Mouse (Mus musculus) brain, embryonic 14.5 days (tissue): ENCODE measurements around the gene Tprgl. TPM values are rescaled to one million over a fixed set of nuclear protein-coding genes. Genes with fewer than 3 reads are reported as not detected.

ENCODE experiments used
- DNase-seq: peaks from one replicate; pipeline ENCODE4 v3.0.0-alpha.2; 2011; ENCODE audit warnings: low read depth
- CTCF ChIP-seq: fragments of 200-500 bp; IDR thresholded peaks from 2 replicates; pipeline ENCODE4 v1.5.1; 2012; ENCODE audit warnings: inconsistent platforms, mild to moderate bottlenecking, moderate library complexity, borderline replicate concordance; ENCODE audit not compliant: insufficient read depth, insufficient read length; ENCODE audit errors: extremely low read depth
- POLR2A ChIP-seq: fragments of 200-500 bp; IDR thresholded peaks from 2 replicates; pipeline ENCODE4 v1.6.1; 2012; ENCODE audit warnings: mild to moderate bottlenecking, inconsistent platforms, borderline replicate concordance; ENCODE audit not compliant: poor library complexity, insufficient read depth, insufficient read length, severe bottlenecking; ENCODE audit errors: extremely low read depth
- polyA plus RNA-seq: library from polyadenylated mRNA; depleted of rRNA; stranded (reverse); fragments of >200 nt; gene quantifications from 2 replicates; pipeline ENCODE4 v1.2.3, GENCODE M21; 2012; rRNA removed

The Tprgl gene
- polyA plus RNA-seq, 1 experiment, result 147 TPM

DNA sequence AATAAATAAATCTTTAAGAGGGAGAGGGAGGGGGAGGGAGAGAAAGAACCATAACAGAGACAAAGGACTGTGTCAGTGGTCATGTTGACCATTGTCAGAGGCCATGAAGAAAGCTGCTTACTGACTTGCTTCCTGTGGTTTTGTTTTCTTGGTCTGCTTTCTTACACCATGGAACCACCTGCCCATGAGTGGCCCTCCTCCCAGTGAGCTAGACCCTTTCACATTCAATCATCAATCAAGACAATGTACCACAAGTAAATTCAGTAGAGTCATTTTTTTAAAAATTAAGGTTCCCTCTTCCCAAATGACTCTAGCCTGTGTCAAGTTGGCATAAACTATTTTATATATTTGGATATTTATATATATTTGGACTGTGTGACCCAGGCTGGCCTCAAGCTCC is 30.5 kb downstream of the Tprgl start:
- TF ChIP-seq POLR2A, result no peak
- TF ChIP-seq CTCF, result no peak
- no peak for DNase-seq

DNA sequence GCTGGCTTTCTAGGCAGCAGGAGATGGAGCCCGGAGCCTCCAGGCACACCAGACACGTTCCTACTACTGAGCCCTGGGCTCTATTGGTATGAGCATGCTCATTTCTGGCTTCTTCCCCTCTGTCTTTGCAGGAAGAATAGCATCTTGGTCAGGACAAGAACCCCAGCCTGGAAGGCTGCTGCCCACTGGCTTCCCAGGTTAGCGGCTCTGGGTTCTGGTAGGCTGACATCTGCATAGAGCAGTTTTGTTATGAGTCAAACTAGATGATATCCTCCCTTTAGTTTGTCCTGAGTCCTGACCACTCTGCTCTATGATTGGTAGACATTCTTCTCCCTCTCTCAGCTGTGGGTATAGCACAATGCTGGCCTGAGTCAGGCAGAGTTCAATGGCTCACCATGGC is 33.2 kb downstream of the Tprgl start:
- DNase-seq, result no peak
- no peak for TF ChIP-seq CTCF
- TF ChIP-seq POLR2A, result no peak

DNA sequence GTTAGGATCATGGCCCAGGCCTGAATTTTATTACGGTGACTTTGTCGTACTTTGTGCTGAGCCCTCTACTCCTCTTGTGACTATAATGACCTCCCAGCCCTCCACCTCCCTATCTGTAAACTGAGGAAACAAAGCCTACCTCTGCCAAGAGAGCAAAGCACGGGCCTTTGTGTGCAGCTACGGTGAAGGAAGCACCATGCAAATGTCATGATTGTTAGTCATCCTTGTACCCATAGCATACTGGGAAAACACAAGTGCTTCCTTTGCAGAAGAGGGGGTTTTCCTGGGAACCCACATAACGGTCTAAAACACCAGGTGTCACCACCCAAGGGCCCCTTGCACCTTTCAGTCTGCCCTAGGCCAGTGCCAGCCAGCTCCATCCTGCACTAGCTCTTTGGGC is 35.3 kb downstream of the Tprgl start:
- no peak for DNase-seq
- TF ChIP-seq CTCF, result no peak
- TF ChIP-seq POLR2A, result no peak

DNA sequence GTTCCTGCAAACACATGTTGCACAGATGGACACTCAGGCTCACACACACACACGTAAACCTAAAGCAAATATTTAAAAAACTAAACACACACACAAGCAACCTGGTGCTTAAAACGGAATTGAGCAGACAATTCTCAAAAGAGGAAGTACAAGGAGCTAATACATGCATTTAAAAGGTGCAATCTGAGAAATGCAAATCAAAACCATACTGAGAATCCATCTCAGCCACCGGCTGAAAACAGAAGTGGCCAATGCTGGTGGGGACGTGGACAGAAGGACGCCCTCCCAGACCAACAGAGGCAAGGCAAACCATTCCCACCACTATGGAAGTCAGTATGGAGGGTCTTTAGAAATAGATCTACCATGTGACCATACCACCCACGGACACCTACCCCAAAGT is 36.9 kb downstream of the Tprgl start:
- TF ChIP-seq CTCF (no peak), POLR2A (no peak)

DNA sequence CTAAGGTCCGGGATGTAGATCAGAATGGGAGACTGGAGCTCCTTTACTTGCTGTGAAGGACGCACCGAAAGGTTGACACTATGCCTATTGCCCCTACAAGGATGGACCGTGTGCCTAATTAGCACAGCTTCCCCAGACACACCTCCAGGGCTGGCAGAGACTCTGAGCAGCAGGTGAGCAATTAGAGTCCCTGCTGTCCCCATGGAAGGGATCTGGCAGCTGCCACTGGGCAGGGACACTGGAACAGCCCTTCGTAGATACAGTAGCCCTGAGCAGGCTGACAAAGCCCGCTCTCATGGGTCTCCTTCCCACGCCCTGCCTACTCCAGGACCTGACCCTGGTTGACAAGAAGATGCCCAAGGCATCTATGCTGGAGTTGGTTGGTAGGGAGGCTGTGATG is 38.1 kb downstream of the Tprgl start:
- TF ChIP-seq CTCF (no peak), POLR2A (no peak)
- no peak for DNase-seq

More for the DNA sequence above, 36.9 kb downstream of the Tprgl start:
- no peak for DNase-seq

GRCm38 (mm10) chr4:154121800-154122199 is 38.7 kb downstream of the Tprgl start:
- DNase-seq, result peak; percentile 43
- TF ChIP-seq CTCF (no peak), POLR2A (no peak)

DNA sequence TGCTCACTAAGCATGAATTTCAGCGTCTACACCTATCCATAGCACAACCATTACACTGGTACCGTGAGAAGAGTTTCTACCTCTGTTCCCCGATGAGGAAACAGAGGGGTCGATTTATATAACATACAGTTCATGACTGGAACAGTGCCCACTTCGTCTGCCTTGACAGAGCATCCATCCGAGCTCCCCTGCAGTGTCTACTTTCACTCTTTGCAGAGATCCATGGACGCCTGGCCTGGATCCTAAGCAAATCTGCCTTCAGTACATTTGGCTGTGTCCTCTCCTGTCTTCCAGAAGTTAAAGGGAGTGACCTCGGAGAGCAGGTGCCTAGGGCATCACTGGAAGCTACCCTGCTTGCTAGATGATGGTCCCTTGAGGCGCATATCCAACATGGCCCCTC is 41.3 kb downstream of the Tprgl start:
- no peak for DNase-seq
- TF ChIP-seq POLR2A, result no peak
- no peak for TF ChIP-seq CTCF

DNA sequence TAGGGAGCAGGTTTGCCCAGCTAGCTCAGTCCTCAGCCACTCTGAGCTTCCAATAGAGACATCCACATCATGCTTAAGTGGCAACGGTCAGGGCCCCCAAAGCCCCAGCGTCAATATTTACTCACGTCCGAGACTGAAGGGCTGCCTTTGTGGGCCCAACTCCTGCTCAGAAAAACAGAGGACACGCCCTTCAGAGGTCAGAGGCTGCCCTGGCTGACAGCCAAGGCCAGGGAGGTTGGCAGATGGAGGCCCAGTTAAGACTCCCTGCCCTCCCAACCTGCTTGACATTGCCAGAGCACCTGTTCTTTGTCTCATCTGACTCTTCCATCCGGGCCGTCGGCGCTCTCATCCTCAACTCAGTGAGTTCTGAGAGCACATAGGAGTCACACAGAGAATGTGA is 41.7 kb downstream of the Tprgl start:
- DNase-seq, result no peak
- TF ChIP-seq CTCF, result no peak

GRCm38 (mm10) chr4:154116421-154116820 is 44.0 kb downstream of the Tprgl start:
- no peak for DNase-seq
- TF ChIP-seq CTCF (no peak), POLR2A (no peak)

DNA sequence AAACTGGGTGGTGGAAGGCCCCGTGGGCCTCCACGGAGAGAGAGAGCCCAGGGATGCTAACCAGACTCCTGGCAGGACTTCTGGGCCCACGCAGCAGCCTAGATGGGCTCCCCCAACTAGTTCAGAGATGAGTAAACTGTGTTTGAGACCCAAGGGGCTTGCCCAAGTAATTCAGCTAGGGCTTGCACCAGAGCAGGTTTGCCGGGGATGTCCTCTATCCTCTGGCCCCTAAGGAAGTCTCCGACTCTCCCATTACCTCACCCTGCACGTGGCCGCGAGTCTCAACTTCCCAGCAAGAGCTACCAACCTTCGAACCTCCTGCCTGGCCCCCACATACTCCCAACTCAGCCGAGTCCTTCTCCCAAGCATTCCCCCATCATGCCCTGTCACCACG is 50.6 kb downstream of the Tprgl start:
- TF ChIP-seq POLR2A (no peak), CTCF (no peak)
- DNase-seq, result no peak

- DNase-seq, result peak; percentile 68
- TF ChIP-seq POLR2A, result no peak
- TF ChIP-seq CTCF, result no peak
Measured at GRCm38 (mm10) chr4:154109216-154109849, 51.1 kb downstream of the Tprgl start.

Other genes starting within 250 kb of the Tprgl start
- 40.0 and 49.1 TPM in 2 replicates for gene A430005L14Rik, start 203.4 kb downstream of the Tprgl start, polyA plus RNA-seq
- 18.6 and 23.1 TPM in 2 replicates for gene Dffb, start 185.5 kb downstream of the Tprgl start, polyA plus RNA-seq
- gene Cep104, start 185.5 kb downstream of the Tprgl start, polyA plus RNA-seq, result 14.3 and 19.1 TPM in 2 replicates
- 69.7 and 72.3 TPM in 2 replicates for gene Lrrc47, start 148.9 kb downstream of the Tprgl start, polyA plus RNA-seq
- gene Smim1, start 134.4 kb downstream of the Tprgl start, polyA plus RNA-seq, result 7.0 and 8.4 TPM in 2 replicates
- gene Ccdc27, start 118.0 kb downstream of the Tprgl start, polyA plus RNA-seq, result not detected in 2 replicates
- 3.0 and 3.6 TPM in 2 replicates for gene Trp73, start 20.5 kb downstream of the Tprgl start, polyA plus RNA-seq
- 42.5 and 64.5 TPM in 2 replicates for gene Wrap73, start 18.3 kb downstream of the Tprgl start, polyA plus RNA-seq
- gene Megf6, start 10.1 kb upstream of the Tprgl start, polyA plus RNA-seq, result 12.4 and 21.0 TPM in 2 replicates
- 0.67 and 1.2 TPM in 2 replicates for gene Arhgef16, start 141.0 kb upstream of the Tprgl start, polyA plus RNA-seq
- gene B230104I21Rik, start 175.5 kb upstream of the Tprgl start, polyA plus RNA-seq, result not detected in 2 replicates